Mouse (Mus musculus) gastrocnemius, postnatal 10 days (tissue): ENCODE data around the gene Nkx1-2. TPM values are rescaled to one million over a fixed set of nuclear protein-coding genes. Genes with fewer than 3 reads are reported as not detected.

ENCODE experiments used
- DNase-seq: peaks from one replicate; pipeline ENCODE4 v3.0.0; 2021; ENCODE audit warnings: mixed read lengths
- total RNA-seq, 2 experiments: library from RNA; stranded (reverse); gene quantifications; 2 replicates each; pipeline ENCODE4 v1.2.3; 2021

Nkx1-2 gene
- total RNA-seq, 2 experiments from 2014 or later: not detected

GRCm38 (mm10) chr7:132604720-132605119 is 5.3 kb upstream of the Nkx1-2 start:
- DNase-seq: no peak

DNA sequence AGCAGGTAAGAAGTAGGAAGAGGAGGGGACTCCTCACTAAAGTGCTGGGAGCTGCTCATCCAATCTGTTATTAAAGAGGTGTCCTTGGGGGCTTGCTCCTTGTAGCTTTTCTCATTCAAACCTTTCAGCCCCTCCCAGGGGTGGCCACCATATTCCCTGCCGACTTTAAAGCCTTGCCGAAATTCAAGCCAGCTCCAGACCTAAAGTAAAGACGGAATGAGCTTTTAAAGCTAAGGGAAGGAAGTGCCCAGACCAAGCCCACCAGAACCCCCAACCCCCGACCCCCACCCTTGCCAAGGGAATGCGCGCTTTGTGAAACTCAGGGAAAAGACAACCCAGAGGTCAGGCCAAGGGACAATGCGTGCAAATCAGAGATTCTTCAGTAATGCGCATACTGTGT is 1.5 kb upstream of the Nkx1-2 start:
- no peak for DNase-seq

DNA sequence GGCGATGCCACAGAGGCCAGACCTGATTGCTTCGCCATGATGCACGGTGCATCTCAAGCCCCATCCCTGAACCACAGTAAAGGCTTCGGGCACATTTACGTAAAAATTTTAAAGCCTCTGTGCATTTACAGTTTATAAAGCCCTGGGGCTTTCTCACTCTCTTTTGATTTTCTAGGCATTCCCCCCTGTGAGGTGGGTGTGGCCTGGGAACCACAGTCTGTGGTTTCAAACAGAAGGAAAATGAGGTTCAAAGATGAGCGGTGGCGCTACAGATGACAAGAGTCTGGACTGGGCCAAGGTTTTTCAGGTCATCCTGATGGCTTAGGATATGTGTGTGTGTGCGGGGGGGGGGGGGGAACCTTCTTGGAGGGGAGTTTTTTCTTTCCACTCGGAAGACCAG is 589 bp upstream of the Nkx1-2 start:
- no peak for DNase-seq

- DNase-seq: peak; percentile 31
Measured at GRCm38 (mm10) chr7:132597251-132598041, 2.0 kb downstream of the Nkx1-2 start.

GRCm38 (mm10) chr7:132596557-132597250 is 2.7 kb downstream of the Nkx1-2 start:
- no peak for DNase-seq

- no peak for DNase-seq
Measured at GRCm38 (mm10) chr7:132595787-132596186, 3.6 kb downstream of the Nkx1-2 start.

GRCm38 (mm10) chr7:132594325-132594724 is 5.1 kb downstream of the Nkx1-2 start:
- DNase-seq: no peak

- DNase-seq: no peak
Measured at GRCm38 (mm10) chr7:132593762-132594161, 5.7 kb downstream of the Nkx1-2 start.

DNA sequence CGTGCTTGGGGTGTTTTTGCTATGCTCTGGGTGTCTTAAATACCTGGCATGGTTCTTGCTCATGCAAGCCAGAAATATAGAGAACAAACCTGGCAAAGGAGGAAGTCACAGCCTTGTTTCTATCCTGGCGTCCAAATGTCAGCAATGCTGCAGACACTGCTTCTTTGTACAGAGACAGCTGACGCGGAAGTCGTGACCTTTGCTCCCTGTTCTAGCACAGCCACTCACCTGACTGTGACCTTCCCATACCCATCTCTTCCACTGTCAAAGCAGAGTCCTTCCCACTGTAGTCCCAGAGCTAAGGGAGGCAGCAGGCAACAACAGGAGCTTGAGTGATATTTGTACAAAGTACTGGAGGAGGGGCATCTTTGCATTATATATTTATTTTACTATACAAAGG is 9.8 kb downstream of the Nkx1-2 start:
- DNase-seq: no peak

- no peak for DNase-seq
Measured at GRCm38 (mm10) chr7:132587167-132587566, 12.3 kb downstream of the Nkx1-2 start.

- no peak for DNase-seq
Measured at GRCm38 (mm10) chr7:132585695-132586491, 13.5 kb downstream of the Nkx1-2 start.

DNA sequence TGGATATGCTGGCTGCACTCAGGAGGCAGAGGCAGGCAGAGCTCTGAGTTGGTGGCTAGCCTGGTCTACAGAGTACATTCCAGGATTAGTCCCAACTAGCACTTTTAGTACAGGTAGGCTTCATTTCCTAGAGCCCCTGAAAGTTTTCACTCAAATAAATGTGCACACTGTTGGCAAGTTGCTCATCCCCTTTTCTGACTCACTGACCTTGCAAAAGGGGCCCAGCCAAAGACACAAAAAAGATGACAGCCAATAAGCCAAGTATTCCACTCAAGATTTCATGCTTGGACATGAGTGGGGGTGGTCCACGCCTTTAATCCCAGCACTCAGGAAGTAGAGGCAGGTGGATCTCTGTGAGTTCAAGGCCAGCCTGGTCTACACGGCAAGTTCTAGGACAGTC is 18.0 kb downstream of the Nkx1-2 start:
- DNase-seq: no peak

- no peak for DNase-seq
Measured at GRCm38 (mm10) chr7:132580511-132580910, 18.9 kb downstream of the Nkx1-2 start.

DNA sequence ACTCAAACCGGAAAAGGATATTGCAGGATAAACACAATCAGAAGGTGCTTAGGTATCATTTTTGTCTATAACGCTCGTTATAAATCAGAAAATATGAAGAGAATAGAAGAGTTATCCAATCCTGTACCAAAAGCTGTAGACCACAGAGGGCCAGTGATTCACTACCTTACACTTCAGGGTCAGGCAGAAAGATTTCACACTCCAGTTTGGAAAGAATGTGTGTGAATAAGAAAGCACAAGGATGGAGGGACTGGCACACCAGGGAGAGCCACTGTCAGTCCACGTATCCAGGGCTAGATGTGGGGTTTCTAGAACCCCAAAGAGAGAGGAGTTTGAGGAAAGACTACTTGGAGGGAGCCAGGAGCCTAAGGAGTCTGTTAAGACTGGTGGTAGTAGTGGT is 22.5 kb downstream of the Nkx1-2 start:
- no peak for DNase-seq

DNA sequence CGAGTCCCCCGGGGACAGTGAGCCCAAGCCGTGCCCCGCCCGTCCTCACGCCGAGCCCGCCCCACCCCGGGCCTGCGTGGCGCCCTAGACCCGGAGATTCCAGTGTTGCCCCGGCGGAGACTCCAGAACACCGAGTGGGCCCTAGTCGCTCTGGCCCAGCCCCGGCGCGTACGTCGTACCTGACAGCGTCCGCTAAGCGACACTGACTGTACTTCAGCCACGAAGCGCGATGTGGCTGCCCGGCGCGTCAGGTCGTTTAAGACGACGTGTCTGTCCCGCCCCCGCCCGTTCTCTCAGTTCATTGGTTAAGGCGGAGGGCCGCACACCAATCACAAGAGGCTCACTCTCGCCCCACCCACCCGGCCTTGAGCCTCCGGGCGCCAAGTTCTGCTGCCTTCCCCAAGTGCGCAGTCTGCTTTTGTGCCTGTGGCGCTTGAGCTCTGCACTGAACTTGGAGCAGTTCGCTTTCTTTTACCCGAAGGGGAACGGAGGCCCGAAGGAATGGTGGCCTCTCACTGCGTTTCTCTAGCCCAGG is 23.3 kb downstream of the Nkx1-2 start, which contains the start of gene Oat:
Gene Oat (minus strand): TSS at position 283 of the 535 bp plus-strand sequence.
- peak; percentile 90 for DNase-seq

DNA sequence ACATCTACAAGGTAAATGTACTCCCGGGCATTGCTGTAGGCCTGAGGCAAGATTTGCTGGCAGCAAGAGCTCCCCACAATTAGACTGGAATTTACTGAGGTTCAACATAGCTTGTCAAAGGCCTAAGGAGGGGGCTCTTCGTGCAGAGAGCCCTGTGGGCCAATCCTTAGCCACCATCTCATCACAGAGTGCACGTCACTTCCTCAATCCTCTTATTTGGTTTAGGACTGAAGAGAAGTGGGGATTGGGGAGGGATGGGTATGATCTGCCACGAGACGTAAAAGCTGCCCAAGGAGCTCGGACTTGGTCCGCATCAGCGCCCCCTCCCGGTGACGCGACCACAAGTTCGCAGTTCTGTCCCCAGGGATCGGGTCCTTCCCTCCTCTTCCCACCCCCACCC is 23.8 kb downstream of the Nkx1-2 start:
- DNase-seq: peak; percentile 87

DNA sequence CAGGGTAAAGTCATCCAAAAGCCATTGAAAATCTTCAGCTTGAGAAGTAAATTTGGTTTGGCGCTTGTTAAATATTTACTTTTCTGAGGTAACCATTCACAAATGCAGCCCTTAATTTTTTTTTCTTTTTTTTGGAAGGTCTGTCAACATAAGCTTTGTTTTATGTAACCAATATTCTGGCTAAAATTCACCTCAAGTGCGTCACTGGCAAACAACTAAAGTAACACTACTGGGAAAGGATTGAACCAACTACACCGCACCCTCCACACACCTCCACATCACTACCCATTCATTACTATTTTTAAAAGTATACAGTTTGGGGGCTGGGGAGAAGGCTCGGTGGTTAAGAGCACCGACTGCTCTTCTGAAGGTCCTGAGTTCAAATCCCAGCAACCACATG is 24.8 kb downstream of the Nkx1-2 start:
- no peak for DNase-seq

DNA sequence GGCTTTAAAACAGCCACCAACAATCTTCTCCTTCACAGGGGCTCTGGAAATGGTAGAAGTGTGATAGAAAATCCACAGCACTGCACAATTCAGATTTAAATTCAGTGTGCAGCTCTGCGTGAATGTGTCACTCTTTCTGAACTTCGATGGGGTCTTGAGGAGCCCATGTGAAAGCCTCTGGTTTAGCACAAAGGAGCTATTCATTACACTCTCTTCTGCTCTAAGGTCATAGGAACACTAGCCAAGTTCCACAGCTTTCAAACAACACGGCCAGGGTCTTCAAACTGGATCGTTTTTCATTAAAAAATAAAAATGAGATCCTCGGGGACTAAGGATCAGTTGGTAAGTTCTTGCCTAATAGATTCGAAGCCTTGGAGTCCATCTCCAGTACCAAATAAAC is 26.2 kb downstream of the Nkx1-2 start:
- no peak for DNase-seq

- no peak for DNase-seq
Measured at GRCm38 (mm10) chr7:132572738-132573137, 26.7 kb downstream of the Nkx1-2 start.

- no peak for DNase-seq
Measured at GRCm38 (mm10) chr7:132571481-132571880, 28.0 kb downstream of the Nkx1-2 start.

DNA sequence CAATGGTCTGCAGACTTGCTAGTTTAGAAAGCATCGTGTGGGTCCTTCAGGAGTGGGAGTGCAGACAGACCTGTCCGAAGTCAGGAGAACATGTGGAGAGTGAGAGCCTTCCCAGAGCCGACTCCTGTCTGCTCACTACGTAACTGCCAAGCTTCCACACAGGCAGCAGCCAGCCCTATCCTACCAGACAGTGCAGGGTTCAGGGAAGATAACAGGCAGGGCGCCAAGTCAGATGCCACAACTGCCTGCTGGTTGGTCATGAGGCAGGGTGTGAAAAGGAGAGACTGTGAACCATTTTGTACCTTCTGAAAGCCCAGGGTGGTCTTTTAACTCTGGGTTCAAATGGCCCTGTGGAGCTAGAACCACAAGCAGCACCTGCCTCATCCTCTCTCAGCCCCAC is 29.4 kb downstream of the Nkx1-2 start:
- DNase-seq: no peak

DNA sequence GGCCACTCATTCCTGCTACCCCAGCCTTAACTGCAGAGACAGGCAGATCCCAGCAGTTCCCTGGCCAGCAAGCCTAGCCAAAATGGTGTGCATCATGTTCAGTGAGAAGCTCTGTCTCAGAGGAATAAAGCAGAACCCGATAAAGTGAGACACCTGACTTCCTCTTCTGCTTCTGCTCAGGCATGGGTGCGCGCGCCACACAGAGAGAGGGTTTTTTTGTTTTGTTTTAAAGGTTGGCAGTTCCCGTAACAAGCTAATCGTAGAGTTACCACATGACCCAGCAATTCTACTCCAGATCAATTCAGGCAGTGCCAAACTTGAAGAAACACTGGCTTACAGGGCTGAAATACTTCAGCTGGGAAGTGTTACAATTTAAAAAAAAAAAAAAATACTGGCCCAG is 30.6 kb downstream of the Nkx1-2 start:
- DNase-seq: no peak

- no peak for DNase-seq
Measured at GRCm38 (mm10) chr7:132565831-132566230, 33.6 kb downstream of the Nkx1-2 start.
